Mouse (Mus musculus) layer of hippocampus, postnatal 14 days (tissue): ENCODE measurements around the gene Tnnc2. TPM values are rescaled to one million over a fixed set of nuclear protein-coding genes. Genes with fewer than 3 reads are reported as not detected.
A peak's percentile ranks its signal among the peaks of the same experiment; 100 is the strongest.

Source experiments
- DNase-seq, 2 experiments: peaks; one replicate each; pipeline ENCODE4 v3.0.0; 2021 to 2022; ENCODE audit warnings: low spot score in 2 of 2, mixed read lengths in 1 of 2
- total RNA-seq, 2 experiments: library from RNA; stranded (reverse); gene quantifications; 2 replicates each; pipeline ENCODE4 v1.2.3; 2021

The Tnnc2 gene
- total RNA-seq, 2 experiments from 2014 or later = not detected

DNA sequence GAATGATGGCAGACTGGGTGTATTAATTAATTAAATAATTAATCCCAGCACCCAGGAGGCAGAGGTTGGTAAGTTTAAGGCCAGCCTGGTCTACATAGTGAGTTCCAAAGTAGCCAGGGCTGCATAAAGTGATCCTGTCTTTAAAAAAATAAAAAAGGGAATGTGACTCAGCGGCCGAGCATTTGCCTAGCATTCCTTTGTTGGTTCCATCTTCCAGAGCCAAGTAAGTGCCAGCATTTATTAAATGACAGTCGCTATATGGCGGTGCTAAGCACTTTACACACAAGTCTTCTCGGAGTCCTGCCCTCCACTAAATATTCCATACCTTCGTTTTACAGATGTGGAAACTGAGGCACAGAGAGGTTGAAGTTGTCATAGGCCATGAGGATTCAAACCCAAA is 3.6 kb downstream of the Tnnc2 start:
- DNase-seq = no peak

DNA sequence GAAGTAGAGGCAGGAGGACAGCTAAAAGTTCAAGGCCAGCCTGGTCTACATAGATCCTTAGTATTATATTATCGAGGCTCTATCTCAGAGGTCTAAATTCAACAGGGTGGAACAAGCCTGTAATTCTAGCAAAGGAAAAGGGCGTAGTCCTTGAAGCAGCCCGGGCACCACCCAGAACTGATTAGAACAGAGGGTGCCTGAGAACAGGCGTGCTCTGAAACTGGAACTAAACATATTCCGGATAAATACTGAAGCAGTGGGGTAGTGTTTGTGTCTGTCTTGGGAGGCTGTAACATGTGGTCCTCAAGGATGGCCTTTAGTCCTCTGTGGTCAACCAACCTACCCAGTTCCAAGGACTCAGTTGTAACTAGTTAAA is 5.8 kb downstream of the Tnnc2 start:
- no peak for DNase-seq

DNA sequence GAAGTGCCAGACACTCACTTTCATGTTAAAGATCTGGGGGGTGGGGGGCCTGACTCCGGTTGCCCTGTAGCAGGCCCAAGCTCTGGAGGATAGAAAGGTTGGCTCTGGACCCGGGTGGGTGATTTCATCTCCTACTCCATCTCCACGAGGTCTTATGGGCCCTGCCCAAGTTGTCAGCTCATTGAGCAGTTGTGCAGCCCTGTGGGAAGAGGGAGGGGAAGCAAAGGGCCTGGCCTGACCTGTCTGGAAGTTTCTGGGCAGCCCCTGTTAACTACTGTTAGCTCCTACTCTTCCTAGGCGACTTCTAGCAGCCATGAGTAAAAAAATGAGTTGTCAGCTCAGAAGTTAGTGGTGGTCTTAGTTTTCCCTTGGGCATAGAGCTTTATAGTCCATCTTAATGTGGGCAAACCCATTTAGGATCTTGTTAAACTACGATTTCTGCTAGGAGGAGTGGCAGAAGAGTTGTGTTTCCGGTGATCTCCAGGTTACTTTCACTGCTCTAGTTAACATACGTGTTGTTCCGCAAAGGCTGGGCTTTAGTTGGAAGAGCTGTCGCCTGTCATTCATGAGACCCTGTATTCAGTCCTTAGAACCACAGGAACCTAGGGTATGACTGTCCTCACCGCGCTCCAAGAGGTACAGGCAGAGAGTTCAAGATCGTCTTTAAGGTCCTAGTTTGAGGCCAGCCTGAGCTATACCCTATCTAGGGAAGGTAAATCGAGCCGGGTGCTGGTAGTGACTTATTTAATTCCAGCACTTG is 6.4 kb downstream of the Tnnc2 start:
- DNase-seq = no peak

DNA sequence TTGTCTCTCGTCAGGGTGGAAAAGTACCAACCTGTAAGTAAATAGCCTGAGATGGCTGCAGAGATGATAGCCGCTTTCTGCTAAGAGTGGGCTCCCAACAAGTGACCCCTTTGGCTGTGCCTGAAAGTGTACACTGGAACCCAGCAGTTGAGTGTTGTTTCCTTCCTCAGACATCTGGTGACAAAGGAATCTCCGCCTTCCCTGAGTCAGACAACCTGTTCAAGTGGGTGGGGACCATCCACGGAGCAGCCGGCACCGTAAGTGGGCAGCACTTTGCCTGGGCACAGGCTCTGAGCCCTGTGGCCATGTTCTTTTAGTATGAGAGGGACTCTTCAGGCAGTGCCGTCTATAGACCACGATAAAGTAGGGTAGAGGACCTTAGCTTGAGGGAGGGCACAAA is 8.6 kb downstream of the Tnnc2 start:
- no peak for DNase-seq

- no peak for DNase-seq
Observed at GRCm38 (mm10) chr2:164770279-164770678, 9.5 kb downstream of the Tnnc2 start.

DNA sequence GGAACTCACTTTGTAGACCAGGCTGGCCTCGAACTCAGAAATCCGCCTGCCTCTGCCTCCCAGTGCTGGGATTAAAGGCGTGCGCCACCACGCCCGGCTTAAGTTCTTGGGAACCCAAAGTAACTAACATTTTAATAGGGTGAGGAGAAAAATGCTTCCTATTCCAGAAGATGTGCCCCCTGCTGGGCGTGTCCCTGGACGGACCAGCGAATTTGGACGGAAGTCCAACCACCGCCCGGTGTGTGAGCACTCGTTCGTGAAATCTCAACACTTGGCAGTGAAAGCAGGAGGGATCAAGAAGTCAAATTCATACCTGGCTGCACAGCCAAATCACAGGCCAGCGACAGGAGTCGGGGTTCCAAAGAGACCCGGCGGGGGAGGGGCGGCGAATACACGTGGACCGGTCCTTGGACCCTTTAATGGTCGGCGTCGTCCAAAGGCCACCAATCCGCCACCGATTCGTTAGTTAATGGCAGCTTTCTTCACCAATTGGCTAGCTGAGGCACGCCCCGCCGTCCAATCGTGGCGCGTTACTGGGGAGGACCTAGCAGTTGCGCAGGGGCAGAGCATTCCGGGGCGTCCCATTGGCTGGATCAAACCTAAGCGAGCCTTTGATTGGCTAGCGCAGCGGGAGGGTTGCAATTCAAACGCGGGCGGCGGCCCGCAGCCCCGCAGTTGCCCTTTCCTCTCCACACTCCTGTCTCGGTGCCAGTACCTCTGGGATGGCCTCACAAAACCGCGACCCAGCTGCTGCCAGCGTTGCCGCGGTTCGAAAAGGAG is 10.3 kb downstream of the Tnnc2 start, which contains the start of gene Ube2c:
Ube2c (plus strand) TSS at position 641 of the 780 bp plus-strand sequence.
- peak; percentile 97 to 99 for DNase-seq

DNA sequence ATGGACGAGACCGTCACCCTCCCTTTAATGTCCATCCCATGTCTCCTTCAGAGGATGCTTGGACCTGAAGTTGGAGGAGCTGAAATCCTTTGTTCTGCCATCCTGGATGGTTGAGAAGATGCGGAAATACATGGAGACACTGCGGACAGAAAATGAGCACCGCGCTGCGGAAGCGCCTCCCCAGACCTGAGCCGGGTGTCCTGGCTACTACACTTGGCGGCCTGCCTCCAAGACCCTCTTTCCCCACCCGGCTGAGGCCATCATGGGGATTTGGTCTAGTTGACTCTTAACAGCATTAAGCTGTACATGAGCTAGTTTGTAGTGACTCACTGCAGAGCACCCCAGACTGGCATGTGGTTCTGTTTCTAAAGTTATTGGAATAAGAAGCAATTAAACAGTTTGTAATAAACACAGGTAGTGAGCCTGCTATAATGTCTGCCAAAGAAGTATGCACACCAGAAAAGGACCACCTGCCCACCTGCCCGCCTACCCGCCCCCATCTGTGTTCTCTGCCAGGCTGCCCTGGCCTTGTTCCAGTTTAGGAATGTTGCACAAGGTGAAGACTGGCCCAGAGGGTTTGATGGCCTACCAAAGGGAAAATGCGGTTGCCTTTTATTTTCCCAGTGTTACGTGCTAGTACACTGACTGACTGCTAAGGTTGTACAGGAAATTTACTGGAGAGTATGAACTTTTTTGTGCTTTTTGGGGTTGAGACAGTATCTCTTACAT is 11.8 kb downstream of the Tnnc2 start:
- DNase-seq = no peak

DNA sequence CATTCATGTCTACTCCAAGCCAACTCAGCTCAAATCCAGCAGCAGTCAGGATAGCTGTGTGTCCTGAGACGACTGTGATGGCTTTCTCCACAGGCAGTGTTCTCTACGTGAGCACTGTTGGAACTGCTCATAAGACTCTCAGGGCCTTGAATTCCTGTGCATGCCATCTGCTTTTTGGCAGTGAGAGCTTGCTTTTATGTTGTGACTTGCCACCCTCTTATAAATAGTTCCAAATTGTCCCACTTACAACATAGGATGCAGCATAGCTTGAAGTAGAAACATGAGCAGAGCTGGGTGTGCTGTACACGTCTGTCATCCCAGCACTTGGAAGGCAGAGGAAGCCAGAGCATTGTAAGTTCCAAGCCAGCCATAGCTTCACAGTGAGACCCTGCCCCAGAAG is 13.9 kb downstream of the Tnnc2 start:
- peak in 1 of 2 experiments; percentile 39 for DNase-seq

- no peak for DNase-seq
Observed at GRCm38 (mm10) chr2:164762593-164762992, 17.2 kb downstream of the Tnnc2 start.

DNA sequence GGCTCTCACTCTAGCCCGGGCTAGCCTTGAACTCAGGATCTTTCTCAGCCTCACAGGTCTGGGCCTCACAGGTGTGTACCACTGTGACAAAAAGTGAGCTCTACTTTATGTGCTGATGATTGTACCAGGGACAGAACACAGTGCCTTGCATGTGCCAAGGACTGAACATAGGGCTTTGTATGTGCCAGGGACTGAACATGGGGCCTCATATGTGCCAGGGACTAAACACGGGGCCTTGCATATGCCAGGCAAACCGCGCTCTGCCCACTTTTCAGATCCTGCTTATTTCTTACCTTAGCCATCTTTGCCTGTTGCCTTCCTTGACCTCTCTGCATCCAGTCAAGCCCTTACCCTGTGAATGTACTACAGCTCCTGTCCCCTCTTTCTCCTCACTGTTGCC is 17.8 kb downstream of the Tnnc2 start:
- DNase-seq = no peak

DNA sequence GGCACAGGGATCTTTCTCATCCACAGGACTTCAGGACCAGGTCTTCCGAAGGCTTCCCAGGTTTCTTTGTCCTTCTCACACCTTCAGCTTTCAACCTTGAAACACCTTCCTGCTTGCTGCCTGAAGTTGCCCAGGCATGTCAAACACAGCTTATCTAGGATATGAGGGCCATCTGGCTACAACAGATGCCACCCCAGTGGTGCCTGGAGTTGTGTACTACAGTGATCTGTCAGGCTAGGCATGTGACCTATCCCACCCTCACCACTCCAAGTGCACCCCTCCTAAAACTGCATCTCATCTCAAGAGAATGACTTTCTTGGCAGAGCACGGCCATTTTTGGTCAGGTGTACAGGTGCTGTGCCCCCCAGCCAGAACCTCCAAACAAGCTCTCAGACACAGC is 18.3 kb downstream of the Tnnc2 start:
- DNase-seq = peak in 1 of 2 experiments; percentile 17

DNA sequence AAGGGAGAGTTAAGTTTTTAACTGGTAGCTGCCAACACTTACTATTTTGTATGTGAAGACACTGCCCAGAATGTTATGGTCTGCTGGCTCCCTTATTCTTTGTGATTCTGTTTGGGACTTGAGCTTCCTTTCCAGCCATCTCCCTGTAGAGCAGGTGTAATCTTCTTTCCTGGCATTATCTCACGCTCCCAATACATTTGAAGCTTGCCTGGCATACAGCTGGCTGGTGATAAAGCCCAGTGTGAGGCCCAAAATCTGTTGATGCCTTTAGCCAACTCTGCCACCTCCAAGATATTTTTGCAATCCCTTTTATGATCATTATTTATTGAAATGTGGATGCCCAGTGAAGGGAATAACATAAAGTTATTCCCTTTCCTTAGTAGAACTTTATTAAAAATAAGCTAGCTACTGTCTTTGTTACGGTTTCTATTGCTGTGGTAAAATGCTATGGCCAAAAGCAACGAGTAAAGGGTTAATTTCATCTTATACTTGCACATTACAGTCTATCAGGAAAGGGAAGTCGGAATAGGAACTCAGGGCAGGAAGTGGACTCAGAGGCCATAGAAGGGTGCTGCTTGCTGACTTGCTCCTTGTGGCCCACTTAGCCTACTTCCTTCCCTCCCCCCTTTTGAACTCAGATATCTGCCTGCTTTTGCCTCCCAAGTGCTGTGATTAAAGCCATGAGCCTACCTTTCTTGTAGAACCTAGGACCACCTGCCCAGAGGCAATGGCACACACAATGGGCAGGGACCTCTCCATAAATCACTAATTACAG is 19.5 kb downstream of the Tnnc2 start:
- no peak for DNase-seq

- DNase-seq = no peak
Observed at GRCm38 (mm10) chr2:164758692-164759091, 21.1 kb downstream of the Tnnc2 start.

DNA sequence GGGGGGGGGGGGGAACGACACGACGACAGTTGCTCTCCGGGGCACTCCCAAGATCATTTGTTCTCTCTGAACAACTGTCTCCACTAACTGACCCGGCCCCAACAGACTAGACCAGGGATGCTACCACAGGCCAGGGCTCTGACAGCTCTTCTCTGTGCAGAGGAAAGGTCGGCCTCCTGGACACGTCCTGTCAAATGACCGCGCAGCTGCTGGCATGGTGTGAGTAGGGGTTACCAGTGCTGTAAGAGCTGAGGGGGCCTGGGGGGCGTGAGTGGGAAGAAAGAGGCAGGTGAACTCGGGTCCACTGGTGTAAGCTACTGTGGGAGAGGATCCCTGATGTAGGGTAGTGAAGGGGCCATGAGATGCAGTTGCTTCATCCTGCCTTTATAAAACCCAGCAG is 21.9 kb downstream of the Tnnc2 start:
- no peak for DNase-seq

- no peak for DNase-seq
Observed at GRCm38 (mm10) chr2:164754800-164755199, 25.0 kb downstream of the Tnnc2 start.

GRCm38 (mm10) chr2:164754105-164754504 is 25.7 kb downstream of the Tnnc2 start:
- DNase-seq = no peak

- DNase-seq = no peak
Observed at GRCm38 (mm10) chr2:164752454-164752853, 27.3 kb downstream of the Tnnc2 start.

GRCm38 (mm10) chr2:164748991-164749390 is 30.8 kb downstream of the Tnnc2 start:
- no peak for DNase-seq

- DNase-seq = no peak
Observed at GRCm38 (mm10) chr2:164748191-164748590, 31.6 kb downstream of the Tnnc2 start.

DNA sequence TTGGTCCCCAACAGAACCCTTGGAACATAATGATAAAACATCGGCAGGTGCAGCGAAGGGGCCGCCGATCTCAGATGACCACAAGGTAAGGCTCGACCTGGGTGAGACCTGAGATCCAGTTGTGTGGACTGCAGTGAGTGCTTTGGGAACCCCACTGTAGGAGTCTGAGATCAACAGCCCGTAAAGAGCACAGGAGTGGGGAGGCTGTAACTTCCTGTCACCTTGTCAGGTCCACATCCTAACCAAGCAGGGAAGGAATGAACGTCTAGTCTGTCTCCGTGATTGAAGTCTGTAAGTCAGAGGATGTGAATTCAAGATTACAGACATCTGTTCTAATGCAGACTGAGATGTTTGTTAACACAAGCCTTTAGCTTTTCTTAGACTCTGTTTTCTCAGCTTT is 33.1 kb downstream of the Tnnc2 start:
- DNase-seq = no peak

GRCm38 (mm10) chr2:164745843-164746479 is 33.8 kb downstream of the Tnnc2 start, which contains the start of the genes Wfdc3 and Dnttip1:
TSS of gene Wfdc3 (minus strand) at chr2:164745931.
TSS of gene Dnttip1 (plus strand) at chr2:164745983.
- peak; percentile 90 to 95 for DNase-seq
